Mouse (Mus musculus) adrenal gland, adult 8-10 months (tissue): ENCODE results near the gene Serpine2. TPM values are rescaled to one million over a fixed set of nuclear protein-coding genes. Genes with fewer than 3 reads are reported as not detected.
A peak's percentile ranks its signal among the peaks of the same experiment; 100 is the strongest.

Source experiments
- DNase-seq: peaks from one replicate; pipeline ENCODE4 v3.0.0; 2022
- total RNA-seq, 4 experiments: library from RNA; stranded (reverse); gene quantifications; 2 replicates each; pipeline ENCODE4 v1.2.4; 2022

Serpine2 gene
- total RNA-seq, 4 experiments from 2014 or later, result 12.5 to 24.0 (median 16.7) TPM

DNA sequence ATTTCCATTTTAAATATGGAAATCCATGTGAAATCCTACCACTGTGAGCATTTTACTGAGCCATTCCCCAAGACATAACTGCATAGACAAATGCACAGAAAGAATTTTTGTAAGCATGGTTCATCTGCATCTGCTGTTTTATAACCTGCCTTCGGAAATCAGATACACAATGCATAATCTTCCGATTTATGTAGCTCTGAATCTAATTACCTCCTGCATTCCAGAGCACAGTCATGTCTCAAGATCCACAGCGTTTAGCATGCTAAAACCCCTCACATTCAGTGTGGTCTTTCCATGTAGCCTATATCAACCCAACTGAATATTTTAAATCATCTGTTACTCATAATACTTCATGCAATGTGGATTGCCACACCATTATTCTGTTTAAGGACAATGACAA is 51.5 kb downstream of the Serpine2 start:
- DNase-seq, result no peak

DNA sequence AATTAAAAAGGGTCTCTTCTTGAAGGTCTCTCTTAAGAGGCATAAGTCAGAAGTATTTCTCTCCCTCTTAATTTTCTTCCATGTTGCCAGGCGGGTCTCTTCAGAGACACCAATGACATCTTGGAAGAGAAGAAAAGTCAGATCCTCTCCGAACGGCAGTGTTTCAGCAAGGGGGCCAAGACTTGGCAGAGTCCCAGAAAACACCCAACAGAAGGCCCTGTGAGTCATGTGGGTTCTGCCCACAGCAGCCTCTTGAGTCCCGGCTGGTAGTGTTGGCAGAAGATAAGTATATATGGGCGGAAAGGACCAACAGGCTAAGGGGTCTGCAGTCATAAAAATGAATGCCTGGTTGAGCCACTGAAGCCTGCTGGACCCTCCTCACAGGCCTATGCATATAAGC is 54.1 kb downstream of the Serpine2 start:
- no peak for DNase-seq

DNA sequence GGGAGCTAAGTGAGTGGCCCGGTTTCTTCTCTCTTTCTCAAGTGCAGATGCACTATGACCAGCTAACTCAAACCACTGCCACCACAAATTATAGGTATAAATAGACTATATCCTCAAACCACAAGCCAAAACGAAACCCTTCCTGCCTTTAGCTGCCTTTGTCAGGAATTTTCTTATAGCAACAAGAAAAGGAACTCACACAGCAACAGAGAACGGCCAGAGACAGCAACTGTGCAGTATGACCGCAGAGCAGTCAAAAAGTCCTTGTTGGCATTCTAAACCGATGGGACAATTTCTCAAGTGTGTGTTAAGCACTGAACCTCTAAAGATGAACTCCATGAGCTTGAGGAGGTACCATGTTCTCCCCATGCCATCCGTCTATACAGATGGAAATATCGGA is 57.4 kb downstream of the Serpine2 start:
- DNase-seq, result no peak

DNA sequence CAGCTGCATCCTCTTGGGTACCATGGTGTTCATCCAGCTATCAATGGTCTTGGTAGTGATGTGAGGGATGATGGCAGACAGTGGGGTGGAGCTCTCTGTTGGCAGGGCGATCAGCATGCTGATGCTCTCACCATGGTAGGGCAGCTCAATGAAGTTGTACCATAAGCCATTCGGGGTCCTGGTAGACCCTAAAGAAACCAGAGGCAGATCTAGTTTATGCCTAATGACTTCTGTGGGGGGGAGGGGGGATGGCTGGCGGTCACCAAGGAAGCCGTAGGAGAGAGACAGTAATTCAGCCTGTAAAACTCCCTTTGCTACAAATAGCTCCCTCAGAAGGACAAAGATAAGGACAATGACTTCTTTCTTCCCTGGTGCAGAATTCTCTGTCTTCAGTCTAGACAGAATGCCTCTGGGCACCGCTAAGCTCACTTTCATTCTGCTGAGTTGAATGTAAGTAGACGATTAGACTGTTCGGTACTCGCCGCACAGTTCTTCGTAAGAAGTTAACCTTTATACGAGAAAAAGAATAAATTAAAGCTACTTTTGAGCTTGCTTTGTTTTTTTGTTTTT is 58.0 kb downstream of the Serpine2 start:
- no peak for DNase-seq

DNA sequence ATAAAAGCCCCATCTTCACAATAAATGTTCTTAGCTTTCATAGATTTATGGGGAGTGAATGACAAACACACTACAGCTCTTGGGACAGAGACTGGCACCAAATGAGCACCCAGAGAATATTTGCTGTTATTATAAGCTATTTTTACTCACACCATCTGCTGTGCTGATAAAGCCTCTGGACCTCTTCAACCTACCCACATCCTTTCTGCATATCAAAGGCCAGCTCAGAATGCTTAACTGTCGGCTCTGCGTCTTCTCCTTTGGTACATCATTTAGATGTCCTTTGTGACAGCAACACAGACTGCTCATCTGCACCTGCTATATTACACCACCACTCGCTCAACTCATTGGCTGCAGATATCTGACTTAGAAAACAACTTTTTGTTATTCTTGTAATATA is 63.9 kb downstream of the Serpine2 start:
- no peak for DNase-seq

DNA sequence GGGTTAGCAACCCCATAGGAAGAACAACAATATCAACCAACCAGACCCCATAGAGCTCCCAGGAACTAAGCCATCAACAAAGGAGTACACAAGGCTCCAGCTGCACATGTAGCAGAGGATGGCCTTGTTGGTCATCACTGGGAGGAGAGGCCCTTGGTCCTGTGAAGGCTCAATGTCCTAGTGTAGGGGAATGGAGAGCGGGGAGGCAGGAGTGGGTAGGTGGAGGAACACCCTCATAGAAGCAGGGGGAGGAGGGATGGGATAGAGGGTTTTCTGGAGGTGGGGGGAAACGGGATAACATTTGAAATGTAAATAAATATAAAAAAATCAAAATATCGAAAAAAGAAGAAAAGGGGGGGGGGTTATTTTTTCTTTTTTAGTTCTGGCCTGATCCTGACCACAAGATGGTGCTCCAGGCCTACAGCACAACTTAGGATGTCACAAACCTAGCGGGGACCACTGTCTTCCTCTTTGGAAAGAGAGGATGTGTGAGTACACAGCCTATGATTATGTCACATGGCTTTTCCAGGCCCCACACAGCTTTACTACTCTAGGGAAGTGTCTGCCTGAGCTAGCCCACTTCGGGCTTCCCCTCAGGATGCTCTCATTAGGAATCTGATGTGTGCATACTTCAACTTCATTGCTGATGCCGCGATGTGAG is 74.6 kb downstream of the Serpine2 start:
- no peak for DNase-seq

DNA sequence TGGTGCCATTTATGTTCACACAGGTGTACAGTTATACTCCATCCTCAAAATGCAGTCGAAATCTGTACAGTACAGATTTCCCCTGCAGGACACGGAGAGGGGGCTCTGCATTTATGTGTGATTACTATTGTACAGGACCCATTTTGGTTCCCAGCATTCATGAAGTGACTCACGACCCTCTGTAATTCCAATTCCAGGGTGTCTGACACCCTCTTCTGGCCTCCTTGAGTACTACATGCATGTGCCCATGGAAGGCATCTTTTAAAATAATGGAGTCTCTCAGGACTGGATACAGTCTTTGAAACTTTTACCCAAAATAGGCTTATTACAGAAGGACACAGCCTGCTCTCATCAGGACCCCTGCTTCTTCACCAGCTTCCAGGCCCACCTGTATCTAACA is 78.5 kb downstream of the Serpine2 start:
- DNase-seq, result no peak

DNA sequence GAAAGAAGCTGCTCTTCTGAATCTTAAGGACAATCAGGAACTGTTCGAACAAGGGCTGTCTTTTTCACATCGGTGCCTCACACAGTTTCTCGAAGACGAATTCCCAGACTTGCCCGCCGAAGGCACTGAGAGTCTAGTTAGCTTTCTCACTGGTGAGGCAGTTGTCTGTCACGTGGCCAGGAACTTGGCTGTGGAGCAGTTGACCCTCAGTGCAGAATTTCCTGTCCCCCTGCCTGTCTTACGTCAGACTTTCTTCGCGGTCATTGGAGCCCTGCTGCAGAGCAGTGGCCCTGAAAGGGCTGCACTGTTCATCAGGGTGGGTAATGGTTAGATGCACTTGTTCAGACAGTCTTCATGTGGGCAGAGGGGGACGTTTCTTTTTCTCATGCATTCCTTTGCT is 83.0 kb downstream of the Serpine2 start:
- DNase-seq, result no peak

DNA sequence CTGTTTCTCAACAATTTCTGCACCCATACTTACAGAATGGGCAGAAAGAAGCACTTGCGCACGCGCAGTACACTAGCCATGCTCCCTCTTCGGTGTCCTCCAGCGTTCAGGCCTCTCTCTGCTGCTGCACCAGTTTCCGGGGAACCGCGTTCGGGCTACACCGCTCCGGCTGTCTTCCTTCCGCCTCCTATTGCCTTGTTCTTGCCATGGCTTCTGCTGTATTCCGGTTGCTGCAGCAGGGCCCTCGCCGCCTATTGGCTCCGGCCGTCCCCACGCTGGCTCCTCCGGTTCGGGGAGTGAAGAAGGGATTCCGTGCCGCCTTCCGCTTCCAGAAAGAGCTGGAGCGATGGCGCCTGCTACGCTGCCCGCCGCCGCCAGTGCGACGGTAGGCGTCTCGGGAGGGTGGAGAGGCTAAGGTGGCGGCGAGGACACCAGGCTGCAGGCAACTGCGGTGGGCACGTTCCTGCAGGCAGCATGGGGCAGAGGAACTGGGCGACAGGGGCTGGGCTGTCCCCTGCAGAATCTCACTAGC is 85.0 kb downstream of the Serpine2 start, which contains the start of the genes Mrpl44 and Wdfy1:
Gene Mrpl44, plus strand, starts transcription at position 92 of the 532 bp plus-strand sequence.
Gene Wdfy1, minus strand, starts transcription at position 217 of the 532 bp plus-strand sequence.
- peak; percentile 94 for DNase-seq

DNA sequence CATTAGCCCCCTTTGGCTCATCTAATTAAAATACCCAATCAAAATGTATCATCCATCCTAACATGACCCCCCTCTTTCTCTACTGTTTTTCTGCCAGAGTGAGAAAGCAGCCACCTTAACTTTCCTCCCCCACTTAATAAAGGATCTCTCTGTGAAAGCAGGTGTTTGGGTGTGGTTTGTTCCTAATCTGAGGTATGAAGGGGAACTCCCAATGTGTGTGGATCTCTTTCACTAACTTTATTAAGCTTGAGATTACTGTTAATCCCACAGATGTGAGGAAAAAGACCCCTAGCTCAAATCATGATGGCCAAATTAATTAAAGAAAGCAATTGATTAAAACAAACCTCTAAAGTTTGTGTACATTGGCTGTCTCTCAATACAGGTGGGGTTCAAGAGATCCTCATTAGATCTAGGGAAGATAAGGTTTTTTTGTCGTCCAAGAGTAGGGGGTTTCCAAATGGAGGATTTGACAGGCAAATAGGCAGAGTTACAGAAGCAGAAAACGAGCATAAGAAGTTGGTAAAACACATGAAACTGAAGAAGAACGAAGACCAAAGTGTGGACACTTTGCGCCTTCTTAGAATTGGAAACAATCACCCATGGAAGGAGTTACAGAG is 86.7 kb downstream of the Serpine2 start:
- no peak for DNase-seq

DNA sequence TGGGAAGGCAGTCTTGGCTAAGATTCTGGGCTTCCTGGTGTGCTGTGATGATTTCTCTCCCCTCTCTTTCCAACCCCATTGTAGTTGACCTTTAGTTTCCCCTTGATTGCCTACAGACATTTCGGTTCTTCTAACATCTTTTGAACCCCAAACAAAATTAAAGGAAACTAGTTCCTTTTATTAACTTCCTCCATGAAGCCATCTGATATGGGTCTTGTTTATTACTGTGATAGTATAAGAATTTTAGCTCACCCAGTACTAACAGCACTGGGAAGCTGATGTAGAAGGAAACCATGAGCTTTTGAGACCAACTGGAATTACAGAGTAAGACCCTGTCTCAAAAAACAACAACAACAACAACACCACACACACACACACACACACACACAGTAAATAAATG is 92.7 kb downstream of the Serpine2 start:
- no peak for DNase-seq

DNA sequence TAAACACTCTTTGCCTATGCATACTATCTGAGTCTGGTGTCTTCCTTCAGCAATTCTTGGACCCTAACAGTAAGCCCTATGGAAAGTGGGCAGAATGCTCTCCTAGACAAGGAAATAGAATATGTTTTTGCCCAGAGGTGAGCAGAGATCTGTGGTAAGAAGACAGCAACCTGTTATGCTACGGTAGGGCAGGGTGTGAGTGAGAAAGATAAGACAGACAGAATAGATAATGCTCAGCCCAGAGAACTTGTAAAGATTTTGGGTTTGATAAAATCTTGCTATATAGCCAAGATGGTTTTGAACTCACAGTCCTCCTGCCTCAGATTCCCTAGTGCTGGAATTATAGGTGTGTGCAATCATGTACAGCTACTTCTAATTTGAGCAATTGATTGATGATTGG is 96.5 kb downstream of the Serpine2 start:
- DNase-seq, result no peak

DNA sequence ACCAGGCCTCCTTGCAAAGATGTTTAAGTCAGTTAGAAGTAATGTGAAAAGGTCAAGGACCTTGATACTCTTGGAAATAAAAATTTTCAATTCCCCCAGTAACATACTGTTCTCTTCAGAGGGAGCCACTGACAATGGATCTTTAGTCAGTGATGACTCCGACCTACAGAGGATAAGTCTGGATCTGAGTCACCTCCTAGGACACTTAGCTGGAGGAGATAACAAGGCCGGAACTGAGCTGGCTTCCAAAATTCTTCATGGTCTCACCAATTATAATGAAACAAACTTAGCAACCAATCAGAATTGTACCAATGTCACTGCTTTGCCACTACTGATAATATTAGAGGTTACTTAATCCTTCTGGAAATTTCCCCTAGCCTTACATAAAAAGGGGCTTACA is 96.9 kb downstream of the Serpine2 start:
- DNase-seq, result no peak

DNA sequence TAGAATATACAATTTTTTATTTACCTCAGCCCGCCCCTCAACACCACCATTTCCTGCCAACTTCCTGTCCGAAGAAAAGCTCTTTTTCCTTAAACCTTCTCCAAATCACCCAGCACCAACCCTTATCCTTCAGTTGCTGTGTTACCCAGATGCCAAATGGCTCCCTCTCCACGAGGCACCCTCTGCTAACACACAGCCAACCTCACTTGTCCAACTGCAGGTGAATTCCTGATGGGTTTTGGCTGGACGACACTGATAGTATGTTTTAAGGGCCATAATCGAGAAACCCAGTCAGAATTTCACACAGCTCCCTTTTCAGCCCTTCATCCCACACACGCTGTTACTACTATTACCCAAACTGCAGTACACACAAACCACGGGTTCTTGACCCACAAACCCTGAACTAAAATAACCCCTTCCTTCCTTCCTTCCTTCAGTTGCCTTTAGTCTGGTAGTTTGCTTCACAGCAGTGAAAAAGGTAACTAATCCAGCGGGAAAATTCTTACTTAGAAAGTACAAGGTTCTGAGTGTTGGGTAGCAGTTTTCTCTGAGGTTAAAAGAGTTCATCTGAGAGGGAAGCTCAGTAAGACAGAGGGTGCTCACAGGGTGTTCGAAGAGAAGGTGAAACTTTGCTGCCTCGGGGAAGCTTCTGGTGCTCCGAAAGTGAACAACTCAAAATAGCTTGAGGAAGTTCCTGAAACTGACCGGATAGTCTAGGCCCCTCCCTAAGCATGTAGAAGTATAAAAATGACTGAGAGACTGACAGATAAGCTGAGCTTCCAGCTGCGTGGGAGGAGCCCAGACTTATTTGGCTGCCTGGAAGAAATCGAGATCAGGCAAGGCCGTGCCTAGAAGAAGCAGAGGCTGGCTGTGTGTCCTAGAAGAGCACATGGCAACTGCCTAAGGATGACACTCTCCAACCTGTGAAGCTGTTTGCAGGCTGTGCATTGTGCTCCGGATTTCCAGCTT is 98.4 kb downstream of the Serpine2 start:
- DNase-seq, result no peak

DNA sequence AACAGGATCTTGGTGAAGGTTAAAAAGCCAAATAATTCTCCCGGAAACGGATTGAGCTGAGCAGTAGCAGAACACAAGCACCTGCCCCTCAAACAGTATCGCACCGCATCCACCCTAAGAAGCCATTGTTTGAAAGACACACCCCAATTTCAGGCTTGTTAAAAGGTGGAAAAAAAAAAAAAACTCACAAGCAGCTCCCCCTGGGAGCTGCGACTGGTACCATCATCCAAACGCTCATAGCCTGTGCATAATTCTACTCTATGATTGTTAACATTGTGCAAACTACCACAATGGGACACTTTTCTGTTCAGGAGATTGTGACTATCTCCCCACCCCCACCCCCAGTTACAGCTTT is 99.1 kb downstream of the Serpine2 start:
- DNase-seq, result no peak

DNA sequence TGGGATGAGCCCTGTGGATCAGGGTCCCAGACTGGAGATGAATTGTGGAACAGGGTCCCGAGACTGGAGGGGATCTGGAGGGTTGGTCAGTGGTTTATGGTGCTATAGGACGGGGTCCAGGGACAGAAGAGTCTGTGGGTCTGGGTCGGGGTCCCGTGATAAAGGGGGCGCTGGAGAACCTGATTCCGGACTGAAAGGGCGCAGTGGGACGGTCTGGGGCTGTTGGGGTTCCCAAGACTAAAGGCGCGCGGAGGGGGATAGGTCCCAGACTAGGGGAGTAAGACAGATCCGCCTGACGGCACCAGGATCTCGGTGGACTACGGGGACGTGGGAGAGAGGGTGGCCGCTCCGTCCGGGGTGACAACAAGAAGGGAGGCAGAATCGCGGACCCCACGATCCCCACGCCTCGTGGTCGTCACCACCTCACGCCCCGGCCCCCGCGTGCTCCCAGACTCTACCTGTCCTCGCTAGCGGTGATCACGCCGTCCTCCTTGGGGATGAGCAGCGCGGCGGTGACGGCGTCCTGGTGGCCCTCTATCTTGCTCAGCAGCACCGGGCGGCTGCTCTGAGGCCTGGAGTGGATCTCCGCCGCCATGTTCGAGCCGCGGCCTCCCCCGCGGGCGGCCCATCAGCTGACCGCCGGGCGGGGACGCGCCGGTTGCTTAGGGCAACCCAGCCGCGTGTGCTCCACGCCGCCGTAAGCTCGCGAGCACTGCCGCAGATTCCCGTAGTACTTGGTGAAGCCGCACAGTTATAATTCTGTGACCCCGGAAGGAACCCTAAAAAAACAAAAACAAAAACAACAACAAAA is 99.7 kb downstream of the Serpine2 start:
- peak; percentile 74 for DNase-seq

DNA sequence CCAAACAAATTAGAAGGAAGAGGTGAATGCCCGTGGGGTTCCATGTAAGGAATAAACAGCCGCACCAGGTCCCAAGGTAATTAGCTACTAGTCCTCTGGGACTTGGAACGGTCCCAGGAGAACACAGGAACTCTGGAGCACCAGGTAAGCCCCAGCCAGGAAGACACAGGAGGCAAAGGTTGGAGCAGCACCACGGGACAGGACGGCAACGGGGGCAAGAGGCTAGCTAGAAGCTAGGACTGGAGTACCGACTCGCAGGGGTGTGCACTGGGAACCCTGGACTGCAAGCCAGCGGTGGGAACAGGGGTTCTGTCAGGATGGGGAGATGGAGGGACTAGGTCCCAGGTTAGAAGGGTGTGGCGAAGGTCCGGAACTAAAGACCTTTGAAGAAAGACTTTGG is 100.3 kb downstream of the Serpine2 start:
- no peak for DNase-seq

DNA sequence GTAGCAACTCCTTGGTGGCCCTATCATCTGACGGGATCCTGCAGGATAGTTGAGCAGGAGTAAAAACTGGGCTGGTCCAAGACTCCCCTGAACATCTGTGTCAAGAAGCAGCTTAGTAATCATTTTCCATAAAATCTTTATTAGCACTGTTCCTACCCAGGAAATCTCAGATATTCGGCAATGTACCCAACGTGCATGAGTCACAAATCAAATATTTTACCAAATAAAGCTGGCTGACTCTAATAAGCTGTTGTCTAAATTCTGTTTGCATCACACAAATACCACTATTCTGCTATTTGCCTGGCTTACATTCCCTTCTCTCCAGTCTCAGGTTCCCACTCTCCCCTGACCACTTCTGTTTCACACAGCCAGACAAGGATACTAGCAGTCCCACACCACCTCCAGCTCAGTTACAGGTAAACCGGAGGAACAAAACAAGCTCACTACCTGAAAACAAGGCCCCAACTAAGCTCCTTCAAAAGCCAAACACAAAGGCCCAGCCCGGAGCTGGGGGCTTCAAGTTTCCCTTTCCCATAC is 101.5 kb downstream of the Serpine2 start:
- no peak for DNase-seq

DNA sequence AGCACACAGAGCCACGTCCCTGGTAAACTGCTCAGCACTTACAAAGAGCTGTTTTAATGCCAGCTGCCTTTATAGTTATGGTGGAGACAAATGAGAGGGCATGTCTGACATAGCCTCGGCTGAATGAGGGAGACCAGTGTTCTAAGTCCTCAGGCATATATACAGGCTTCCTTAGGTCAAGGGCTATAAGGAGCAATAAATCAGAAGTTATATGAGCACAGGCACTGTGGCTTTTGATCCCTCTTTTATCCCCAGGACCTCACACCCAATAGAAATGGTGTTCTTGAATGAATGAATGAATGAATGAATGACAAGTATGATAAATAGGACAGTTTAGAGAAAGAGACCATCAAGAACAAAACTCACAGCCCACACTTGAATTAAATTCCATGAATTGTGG is 102.0 kb downstream of the Serpine2 start:
- no peak for DNase-seq

DNA sequence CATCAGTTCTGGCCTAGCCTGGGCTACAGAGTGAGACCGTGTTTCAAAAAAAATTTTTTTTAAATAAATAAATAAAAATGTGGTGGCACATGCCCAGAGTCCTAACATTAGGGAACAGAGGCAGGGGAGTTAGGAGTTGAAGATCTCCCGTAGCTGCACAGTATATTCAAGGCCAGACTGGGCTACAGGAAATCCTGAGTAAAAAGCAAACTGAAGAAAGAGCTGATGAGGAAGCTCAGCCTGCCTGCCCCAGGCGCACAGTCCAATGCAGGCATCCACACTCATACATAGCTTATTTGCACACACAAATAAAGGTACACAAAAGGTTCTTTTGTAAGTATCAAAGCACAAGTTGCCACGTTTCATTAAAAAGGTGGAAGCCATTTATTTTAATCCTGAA is 103.4 kb downstream of the Serpine2 start:
- DNase-seq, result no peak

DNA sequence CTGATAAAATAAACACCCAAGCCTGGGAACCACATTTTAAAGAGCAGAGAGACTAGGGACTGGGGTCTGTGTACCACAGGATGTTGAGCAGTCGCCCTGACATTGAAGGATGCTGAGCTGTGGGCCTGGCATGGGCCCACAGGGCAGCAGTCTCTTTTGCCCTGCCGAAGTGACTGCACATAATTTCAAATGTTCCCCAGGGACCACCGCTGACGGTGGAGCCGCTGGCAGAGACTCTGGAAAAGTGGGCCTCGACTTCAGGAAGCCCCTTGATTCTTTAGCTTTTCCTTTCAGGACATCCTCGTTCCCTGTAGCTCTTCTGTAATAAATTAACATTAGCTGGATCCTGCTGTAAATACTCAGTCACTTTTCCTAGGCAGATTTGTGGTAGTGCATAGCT is 103.8 kb downstream of the Serpine2 start:
- no peak for DNase-seq

DNA sequence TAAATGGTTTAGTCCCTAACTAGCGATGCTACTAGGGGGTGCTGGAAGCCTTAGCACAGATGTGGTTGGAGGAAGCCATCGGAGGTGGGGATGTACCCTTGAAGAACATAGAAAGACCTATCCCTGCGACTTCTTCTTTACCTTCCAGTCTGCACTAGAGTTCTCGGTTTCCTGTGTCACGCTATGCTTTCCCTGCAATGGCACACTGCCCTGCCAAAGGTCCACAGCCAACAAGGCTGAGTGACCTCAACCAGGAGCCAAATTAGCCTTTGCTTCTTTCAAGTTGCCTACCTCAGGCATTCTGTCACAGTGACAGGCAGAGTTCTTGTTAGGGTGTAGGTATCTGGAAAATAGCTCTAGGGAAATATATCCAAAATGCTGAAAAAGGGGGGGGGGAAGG is 104.6 kb downstream of the Serpine2 start:
- DNase-seq, result no peak
